Mouse (Mus musculus): ENCODE results near the gene Nfe2. TPM values are rescaled to one million over a fixed set of nuclear protein-coding genes. Genes with fewer than 3 reads are reported as not detected.
"Not testable (repeated sequence)": the region's sequence is repeated elsewhere in the genome, so short reads cannot be mapped to it uniquely, and the experiment has no call there.

Nfe2 gene
- polyA plus RNA-seq, 1 experiment from 2014 or later = 5.4 TPM

- WGBS = 91% methylated on average over 3 of the region's 3 CpGs
- Histone ChIP-seq H3K36me3 (replicated peaks; ENCODE audit: control insufficient read depth, insufficient read depth, low read depth, low read length) (peaks cover 7% of the 10 kb centered on the region), H3K4me3 (ENCODE audit: low read depth, low read length) (no peak overlapping the region), H3K4me2 (ENCODE audit: low read depth, low read length) (no peak overlapping the region), H3K9me3 (replicated peaks; ENCODE audit: control insufficient read depth, low read length) (no peaks in the 10 kb centered on the region), H3K27ac (replicated peaks; ENCODE audit: low read depth, low read length) (no peak overlapping the region), H3K9ac (replicated peaks; ENCODE audit: low read length) (no peak overlapping the region), H3K4me1 (ENCODE audit: control insufficient read depth, insufficient read depth, low read length) (no peaks in the 10 kb centered on the region; the same call in 1 of the 2 replicates), H3K27me3 (ENCODE audit: control insufficient read depth, insufficient read depth, low read length) (no peaks in the 10 kb centered on the region)
- DNase-seq (ENCODE audit: low spot score) (no peak), ATAC-seq (replicated peaks; ENCODE audit: insufficient number of reproducible peaks, low FRiP score, low TSS enrichment, low read depth) (no peak)
Measured at GRCm38 (mm10) chr15:103252660-103253059, 5.5 kb downstream of the Nfe2 start.

GRCm38 (mm10) chr15:103251595-103251994 is 6.6 kb downstream of the Nfe2 start:
- DNase-seq (ENCODE audit: low spot score) (no peak), ATAC-seq (replicated peaks; ENCODE audit: insufficient number of reproducible peaks, low FRiP score, low TSS enrichment, low read depth) (no peak)
- Histone ChIP-seq H3K4me3 (ENCODE audit: low read depth, low read length) (no peak overlapping the region), H3K9ac (replicated peaks; ENCODE audit: low read length) (no peak overlapping the region), H3K27ac (replicated peaks; ENCODE audit: low read depth, low read length) (no peak overlapping the region), H3K4me1 (ENCODE audit: control insufficient read depth, insufficient read depth, low read length) (no peaks in the 10 kb centered on the region; the same call in 1 of the 2 replicates), H3K4me2 (ENCODE audit: low read depth, low read length) (no peak overlapping the region; the same call in 1 of the 2 replicates), H3K36me3 (replicated peaks; ENCODE audit: control insufficient read depth, insufficient read depth, low read depth, low read length) (peaks cover 16% of the 10 kb centered on the region), H3K9me3 (replicated peaks; ENCODE audit: control insufficient read depth, low read length) (no peaks in the 10 kb centered on the region), H3K27me3 (ENCODE audit: control insufficient read depth, insufficient read depth, low read length) (no peaks in the 10 kb centered on the region)
- WGBS = 41% methylated on average over 1 of the region's 1 CpGs

- Histone ChIP-seq H3K27me3 (ENCODE audit: control insufficient read depth, insufficient read depth, low read length) (no peaks in the 10 kb centered on the region), H3K36me3 (replicated peaks; ENCODE audit: control insufficient read depth, insufficient read depth, low read depth, low read length) (peaks cover 21% of the 10 kb centered on the region), H3K9me3 (replicated peaks; ENCODE audit: control insufficient read depth, low read length) (no peaks in the 10 kb centered on the region), H3K9ac (replicated peaks; ENCODE audit: low read length) (no peak overlapping the region), H3K4me2 (ENCODE audit: low read depth, low read length) (no peak overlapping the region), H3K4me3 (ENCODE audit: low read depth, low read length) (no peak overlapping the region), H3K4me1 (ENCODE audit: control insufficient read depth, insufficient read depth, low read length) (no peaks in the 10 kb centered on the region; the same call in 1 of the 2 replicates), H3K27ac (replicated peaks; ENCODE audit: low read depth, low read length) (no peak overlapping the region)
- ATAC-seq (replicated peaks; ENCODE audit: insufficient number of reproducible peaks, low FRiP score, low TSS enrichment, low read depth) = no peak; the same call in 1 of the 2 replicates
- WGBS = 34% methylated on average over 2 of the region's 2 CpGs
- DNase-seq (ENCODE audit: low spot score) = peak; percentile 57
Measured at GRCm38 (mm10) chr15:103250195-103250740, 7.9 kb downstream of the Nfe2 start.

DNA sequence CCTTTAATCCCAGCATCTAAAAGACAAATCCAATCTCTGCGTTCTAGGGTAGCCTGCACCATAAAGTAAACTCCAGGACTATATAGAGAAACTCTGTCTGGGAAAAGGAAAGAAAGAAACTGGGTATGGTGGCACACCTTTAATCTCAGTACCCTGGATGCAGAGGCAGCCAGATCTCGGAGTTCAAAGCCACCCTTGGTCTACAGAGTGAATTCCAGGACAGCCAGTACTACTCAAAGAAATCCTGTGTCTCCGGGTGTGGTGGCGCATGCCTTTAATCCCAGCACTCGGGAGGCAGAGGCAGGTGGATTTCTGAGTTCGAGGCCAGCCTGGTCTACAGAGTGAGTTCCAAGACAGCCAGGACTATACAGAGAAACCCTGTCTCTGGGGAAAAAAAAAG is 8.7 kb downstream of the Nfe2 start:
- not testable (repeated sequence) for H3K4me3 ChIP-seq (ENCODE audit: low read depth, low read length); H3K4me2 ChIP-seq (ENCODE audit: low read depth, low read length); H3K9me3 ChIP-seq (replicated peaks; ENCODE audit: control insufficient read depth, low read length); H3K4me1 ChIP-seq (ENCODE audit: control insufficient read depth, insufficient read depth, low read length); ATAC-seq (replicated peaks; ENCODE audit: insufficient number of reproducible peaks, low FRiP score, low TSS enrichment, low read depth); H3K9ac ChIP-seq (replicated peaks; ENCODE audit: low read length); DNase-seq (ENCODE audit: low spot score); H3K27ac ChIP-seq (replicated peaks; ENCODE audit: low read depth, low read length); H3K27me3 ChIP-seq (ENCODE audit: control insufficient read depth, insufficient read depth, low read length)
- WGBS = 88% methylated on average over 6 of the region's 6 CpGs
- H3K36me3 ChIP-seq (replicated peaks; ENCODE audit: control insufficient read depth, insufficient read depth, low read depth, low read length) = peaks cover 23% of the 10 kb centered on the region

DNA sequence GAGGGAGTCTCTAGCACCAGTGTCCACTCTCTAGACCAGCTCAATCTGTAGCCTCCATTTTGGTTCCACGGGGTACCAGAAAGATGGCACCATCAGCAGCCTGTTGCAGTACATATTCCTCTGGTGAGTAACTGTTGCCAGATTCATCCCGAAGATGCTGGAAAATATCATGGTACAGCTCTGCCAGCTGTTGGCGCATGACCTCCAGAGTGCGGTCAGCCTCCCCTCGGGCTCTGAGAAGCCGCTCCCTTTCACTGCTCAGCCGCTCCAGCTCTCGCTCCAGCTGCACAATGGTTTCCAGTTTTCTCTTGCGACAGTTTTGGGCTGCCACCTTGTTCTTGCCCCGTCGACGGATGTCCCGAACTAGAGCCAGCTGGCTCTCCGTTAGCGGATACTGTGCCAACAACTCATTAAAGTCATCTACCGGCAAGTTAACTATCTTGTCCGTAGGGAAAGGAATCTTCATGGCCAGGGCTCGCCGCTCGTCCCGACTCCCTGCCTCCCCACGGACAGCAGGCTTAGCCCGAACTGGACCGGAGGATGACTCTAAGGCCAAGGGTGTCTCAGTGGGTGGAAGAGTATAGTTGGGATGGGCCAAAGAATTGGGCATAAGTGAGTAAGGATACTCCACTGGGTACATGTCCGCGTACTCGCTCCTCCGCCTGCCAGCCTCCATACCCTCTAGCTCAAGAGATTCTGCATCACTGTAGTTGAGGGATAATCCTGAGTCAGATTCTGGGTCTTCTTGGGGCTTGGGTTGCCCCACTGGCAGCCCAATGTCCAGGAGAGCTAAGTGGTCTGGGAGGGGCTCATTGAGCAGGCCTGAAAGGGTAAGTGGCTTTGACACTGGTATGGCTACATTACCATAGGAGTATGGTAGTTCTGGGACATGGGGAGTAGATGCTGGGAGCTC is 9.5 kb downstream of the Nfe2 start:
- H3K27ac ChIP-seq (replicated peaks; ENCODE audit: low read depth, low read length) = no peak overlapping the region
- H3K36me3 ChIP-seq (replicated peaks; ENCODE audit: control insufficient read depth, insufficient read depth, low read depth, low read length) = peaks cover 25% of the 10 kb centered on the region
- H3K9ac ChIP-seq (replicated peaks; ENCODE audit: low read length) = no peak overlapping the region
- no peaks in the 10 kb centered on the region for H3K4me1 ChIP-seq (ENCODE audit: control insufficient read depth, insufficient read depth, low read length)
- H3K9me3 ChIP-seq (replicated peaks; ENCODE audit: control insufficient read depth, low read length) = no peaks in the 10 kb centered on the region
- peak; percentile 28 for DNase-seq (ENCODE audit: low spot score)
- ATAC-seq (replicated peaks; ENCODE audit: insufficient number of reproducible peaks, low FRiP score, low TSS enrichment, low read depth) = peak; percentile 41
- H3K4me2 ChIP-seq (ENCODE audit: low read depth, low read length) = no peak overlapping the region
- H3K27me3 ChIP-seq (ENCODE audit: control insufficient read depth, insufficient read depth, low read length) = no peaks in the 10 kb centered on the region
- 88% methylated on average over 28 of the region's 28 CpGs for WGBS
- no peak overlapping the region for H3K4me3 ChIP-seq (ENCODE audit: low read depth, low read length)

DNA sequence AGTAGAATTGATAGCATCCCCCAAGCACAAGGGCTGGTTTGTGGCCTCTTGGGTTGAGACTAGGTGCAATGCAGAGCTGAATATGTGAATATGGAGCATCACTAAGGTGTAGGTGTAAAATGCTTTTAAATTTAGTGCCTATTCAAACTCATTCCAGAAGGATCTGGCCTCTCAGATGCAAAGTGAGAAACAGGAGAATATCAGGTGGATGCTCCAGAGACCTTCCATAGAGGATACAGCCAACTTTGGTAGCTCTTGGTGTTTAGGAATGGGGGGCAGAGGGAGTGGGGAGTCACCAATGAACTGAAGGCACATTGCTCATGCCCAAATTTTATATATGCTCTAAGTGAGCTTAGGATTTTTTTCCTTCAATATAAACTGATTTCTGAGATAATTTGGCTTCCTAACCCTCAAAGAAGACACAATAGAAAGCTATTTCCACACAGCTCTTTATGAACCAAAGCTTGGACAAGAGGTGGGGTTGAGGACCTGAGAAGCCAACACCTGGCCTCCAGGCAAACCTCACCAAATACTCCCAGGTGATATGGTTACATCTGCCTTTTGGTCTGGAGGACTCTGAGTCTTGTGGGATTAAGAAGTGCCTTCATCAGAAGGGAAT is 10.3 kb downstream of the Nfe2 start:
- no peak for ATAC-seq (replicated peaks; ENCODE audit: insufficient number of reproducible peaks, low FRiP score, low TSS enrichment, low read depth)
- DNase-seq (ENCODE audit: low spot score) = no peak
- H3K4me2 ChIP-seq (ENCODE audit: low read depth, low read length) = no peak overlapping the region
- no peaks in the 10 kb centered on the region for H3K9me3 ChIP-seq (replicated peaks; ENCODE audit: control insufficient read depth, low read length)
- H3K9ac ChIP-seq (replicated peaks; ENCODE audit: low read length) = no peak overlapping the region
- H3K4me1 ChIP-seq (ENCODE audit: control insufficient read depth, insufficient read depth, low read length) = no peaks in the 10 kb centered on the region
- H3K27ac ChIP-seq (replicated peaks; ENCODE audit: low read depth, low read length) = no peak overlapping the region
- H3K27me3 ChIP-seq (ENCODE audit: control insufficient read depth, insufficient read depth, low read length) = no peaks in the 10 kb centered on the region
- H3K36me3 ChIP-seq (replicated peaks; ENCODE audit: control insufficient read depth, insufficient read depth, low read depth, low read length) = peaks cover 31% of the 10 kb centered on the region
- H3K4me3 ChIP-seq (ENCODE audit: low read depth, low read length) = no peak overlapping the region

DNA sequence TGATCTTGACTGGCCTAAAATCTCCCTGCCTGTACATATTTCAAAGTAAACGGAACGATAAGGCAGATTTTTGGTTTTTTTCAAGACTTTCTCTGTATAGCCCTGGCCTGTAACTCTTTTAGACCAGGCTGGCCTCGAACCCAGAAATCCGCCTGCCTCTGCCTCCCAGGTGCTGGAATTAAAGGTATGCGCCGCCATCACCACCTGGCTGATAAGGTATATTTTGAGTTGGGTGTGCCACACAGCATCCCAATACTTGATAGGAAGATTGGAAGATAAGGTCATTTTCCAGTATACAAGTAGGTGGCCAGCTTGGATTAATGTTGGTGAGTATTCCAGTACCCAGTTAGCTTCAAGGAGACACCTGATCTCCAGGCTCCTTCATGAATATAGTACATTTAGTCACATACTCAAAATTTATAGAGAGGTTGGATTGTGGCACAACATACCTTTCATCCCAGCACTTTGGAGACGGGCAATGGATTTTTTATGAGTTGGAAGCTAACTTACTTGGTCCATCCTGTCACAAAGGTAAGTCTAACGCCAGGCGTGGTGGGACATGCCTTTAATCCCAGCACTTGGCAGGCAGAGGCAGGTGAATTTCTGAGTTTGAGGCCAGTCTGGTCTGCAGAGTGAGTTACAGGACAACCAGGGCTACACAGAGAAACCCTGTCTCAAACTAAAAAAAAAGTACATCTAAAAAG is 11.0 kb downstream of the Nfe2 start:
- no peak overlapping the region for H3K4me3 ChIP-seq (ENCODE audit: low read depth, low read length)
- ATAC-seq (replicated peaks; ENCODE audit: insufficient number of reproducible peaks, low FRiP score, low TSS enrichment, low read depth) (no peak), DNase-seq (ENCODE audit: low spot score) (no peak)
- peaks cover 33% of the 10 kb centered on the region for H3K36me3 ChIP-seq (replicated peaks; ENCODE audit: control insufficient read depth, insufficient read depth, low read depth, low read length)
- H3K9ac ChIP-seq (replicated peaks; ENCODE audit: low read length) = no peak overlapping the region
- no peaks in the 10 kb centered on the region for H3K4me1 ChIP-seq (ENCODE audit: control insufficient read depth, insufficient read depth, low read length)
- WGBS = 87% methylated on average over 9 of the region's 9 CpGs
- H3K4me2 ChIP-seq (ENCODE audit: low read depth, low read length) = no peak overlapping the region
- H3K27me3 ChIP-seq (ENCODE audit: control insufficient read depth, insufficient read depth, low read length) = no peaks in the 10 kb centered on the region
- no peaks in the 10 kb centered on the region for H3K9me3 ChIP-seq (replicated peaks; ENCODE audit: control insufficient read depth, low read length)
- H3K27ac ChIP-seq (replicated peaks; ENCODE audit: low read depth, low read length) = no peak overlapping the region
